Mouse (Mus musculus): ENCODE measurements at regions not wholly inside any gene's neighbourhood (a gene's known extent, or its start where the extent isn't known, plus 50 kb on each side); places are given as distances from the start of the nearest gene placed in this dataset.

DNA sequence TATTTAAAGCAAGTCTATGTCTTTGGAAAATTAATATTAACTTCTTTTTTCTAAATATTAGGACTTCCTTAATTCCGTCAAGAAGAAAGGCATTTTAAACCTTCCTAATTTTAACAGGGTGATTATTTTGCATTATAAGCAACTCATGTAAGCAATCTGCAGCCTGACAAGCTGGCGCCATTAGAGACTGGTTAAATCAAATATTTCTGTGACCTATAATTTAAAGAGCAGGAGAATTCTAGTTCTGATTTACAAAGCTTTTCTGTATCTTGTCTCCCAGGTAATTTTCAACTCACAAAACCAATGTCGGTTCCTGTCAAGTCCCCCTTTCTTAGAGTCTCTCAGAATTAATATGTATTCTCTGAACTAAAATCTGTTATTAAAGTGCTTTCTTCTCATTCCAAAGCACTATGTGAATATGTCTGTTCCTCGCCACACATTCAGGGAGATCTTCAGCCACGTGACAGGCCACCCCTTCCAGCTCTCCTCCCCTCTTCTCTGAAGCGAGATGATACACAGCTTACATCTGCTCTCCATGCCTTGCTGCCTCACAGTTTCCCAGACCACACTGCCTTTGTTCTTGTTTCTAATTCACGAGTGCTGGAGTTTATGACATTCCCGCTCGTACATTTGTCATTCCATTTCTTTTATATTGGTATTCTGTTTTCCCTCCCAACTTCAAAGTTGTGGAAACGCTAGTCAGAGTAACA lies 244.0 kb upstream of the Zic1 start:
- Histone ChIP-seq H3K4me1 (no peaks in the 10 kb centered on the region), H3K9ac (no peak overlapping the region), H3K36me3 (no peaks in the 10 kb centered on the region), H3K4me3 (no peak overlapping the region), H3K4me2 (peak overlapping the region; percentile 9; the same call in 1 of the 2 replicates), H3K27ac (no peak overlapping the region), H3K9me3 (no peaks in the 10 kb centered on the region), H3K27me3 (no peaks in the 10 kb centered on the region)
- ATAC-seq (ENCODE audit: insufficient number of reproducible peaks, insufficient read depth, low FRiP score, low TSS enrichment, low read depth), result no peak
- 42% methylated on average over 10 of the region's 10 CpGs for WGBS

DNA sequence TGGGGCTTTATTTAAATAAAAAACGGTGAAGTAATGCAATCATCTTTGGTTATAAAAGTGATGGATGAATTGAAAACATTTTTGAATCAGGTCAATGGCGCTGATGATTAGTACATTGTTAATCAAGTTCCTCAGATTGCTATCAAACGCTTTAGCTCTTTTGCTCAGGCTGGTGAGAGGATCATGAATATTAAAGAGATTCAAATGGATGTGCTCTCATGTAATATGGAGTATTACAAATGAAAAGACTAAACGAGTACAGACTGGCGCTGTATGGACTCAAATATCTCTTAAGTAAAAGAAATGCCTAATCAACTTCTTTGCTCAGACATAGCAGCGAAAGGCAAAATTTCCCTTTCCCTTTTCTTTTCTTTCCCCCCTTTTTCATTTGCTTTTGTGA lies 236.1 kb upstream of the Zic1 start:
- WGBS, result 80% methylated on average over 6 of the region's 6 CpGs
- no peak overlapping the region for H3K9ac ChIP-seq
- no peaks in the 10 kb centered on the region for H3K27me3 ChIP-seq
- H3K4me2 ChIP-seq, result no peak overlapping the region
- no peak overlapping the region for H3K4me3 ChIP-seq
- no peaks in the 10 kb centered on the region for H3K9me3 ChIP-seq
- H3K36me3 ChIP-seq, result no peaks in the 10 kb centered on the region
- no peaks in the 10 kb centered on the region for H3K4me1 ChIP-seq
- no peak for ATAC-seq (ENCODE audit: insufficient number of reproducible peaks, insufficient read depth, low FRiP score, low TSS enrichment, low read depth)
- H3K27ac ChIP-seq, result no peak overlapping the region

DNA sequence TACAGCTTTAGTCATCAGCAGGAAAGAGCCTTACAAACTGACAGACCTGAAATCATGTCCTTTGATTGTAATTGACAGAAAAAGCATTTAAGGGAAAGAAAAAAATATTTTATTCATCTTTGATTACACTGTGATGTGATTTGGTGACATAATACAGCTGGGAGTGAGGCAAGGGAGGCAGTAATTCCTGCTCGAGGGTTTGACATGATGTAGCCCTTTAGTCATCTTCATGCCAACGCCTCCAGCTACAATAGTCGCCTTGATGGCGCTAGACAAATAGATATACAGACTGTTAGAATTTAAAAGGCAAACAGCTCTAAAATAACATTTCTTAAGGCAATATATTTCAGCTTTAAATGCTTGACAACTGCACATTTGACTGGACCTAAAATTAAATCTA lies 226.3 kb upstream of the Zic1 start:
- Histone ChIP-seq H3K4me3 (no peak overlapping the region), H3K9me3 (no peaks in the 10 kb centered on the region)
- no peak for ATAC-seq (ENCODE audit: insufficient number of reproducible peaks, insufficient read depth, low FRiP score, low TSS enrichment, low read depth)

DNA sequence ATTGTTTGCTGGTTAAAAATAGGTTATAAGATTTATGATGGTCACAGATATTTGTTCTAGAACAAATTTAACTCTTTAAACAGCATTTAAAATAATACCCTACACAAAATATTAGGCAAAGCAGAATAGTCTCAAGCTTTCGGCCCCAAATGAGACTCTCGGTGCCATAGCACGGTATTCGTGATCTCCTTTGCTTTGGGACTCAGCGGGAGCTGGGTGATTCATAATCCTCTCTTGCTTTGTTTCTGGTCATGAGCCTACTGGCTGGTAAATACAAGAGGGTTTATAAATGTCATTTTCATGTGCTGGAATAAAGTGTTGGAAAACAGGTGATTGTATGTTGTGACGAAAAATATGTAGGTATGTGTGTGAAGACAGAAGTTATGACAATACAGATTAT lies 223.1 kb upstream of the Zic1 start:
- no peak for ATAC-seq (ENCODE audit: insufficient number of reproducible peaks, insufficient read depth, low FRiP score, low TSS enrichment, low read depth)
- 86% methylated on average over 6 of the region's 6 CpGs for WGBS
- H3K27me3 ChIP-seq, result no peaks in the 10 kb centered on the region
- no peaks in the 10 kb centered on the region for H3K36me3 ChIP-seq
- H3K9ac ChIP-seq, result no peak overlapping the region
- no peaks in the 10 kb centered on the region for H3K9me3 ChIP-seq
- no peak overlapping the region for H3K4me2 ChIP-seq
- H3K4me1 ChIP-seq, result no peaks in the 10 kb centered on the region
- no peak overlapping the region for H3K4me3 ChIP-seq
- H3K27ac ChIP-seq, result no peak overlapping the region

More for the DNA sequence above, 226.3 kb upstream of the Zic1 start:
- H3K27ac ChIP-seq, result no peak overlapping the region
- no peaks in the 10 kb centered on the region for H3K36me3 ChIP-seq
- no peak overlapping the region for H3K4me2 ChIP-seq
- no peak overlapping the region for H3K9ac ChIP-seq
- H3K4me1 ChIP-seq, result no peaks in the 10 kb centered on the region
- WGBS, result 59% methylated on average over 4 of the region's 4 CpGs
- H3K27me3 ChIP-seq, result no peaks in the 10 kb centered on the region

DNA sequence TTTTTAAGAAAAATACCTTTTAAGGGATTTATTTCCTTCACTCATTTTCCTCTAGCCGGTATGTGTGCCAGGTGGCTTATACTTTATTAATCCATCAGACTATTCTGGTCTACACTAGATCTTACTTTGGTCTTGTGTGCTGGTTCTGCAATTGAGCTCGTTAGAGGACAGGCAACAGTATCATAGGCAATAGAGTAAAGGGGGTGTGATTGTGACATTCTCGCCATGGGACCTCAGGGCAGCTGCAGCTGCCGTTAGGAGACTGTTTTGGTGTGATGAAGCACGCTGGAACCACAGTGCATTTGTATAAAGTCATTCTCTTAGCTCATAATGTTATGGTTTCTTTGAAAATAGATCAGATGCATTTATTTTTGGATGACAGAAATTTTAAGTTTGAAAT lies 222.3 kb upstream of the Zic1 start:
- 65% methylated on average over 5 of the region's 5 CpGs for WGBS
- H3K4me1 ChIP-seq, result no peaks in the 10 kb centered on the region
- no peak overlapping the region for H3K4me2 ChIP-seq
- H3K27ac ChIP-seq, result no peak overlapping the region
- H3K9ac ChIP-seq, result no peak overlapping the region
- H3K36me3 ChIP-seq, result no peaks in the 10 kb centered on the region
- ATAC-seq (ENCODE audit: insufficient number of reproducible peaks, insufficient read depth, low FRiP score, low TSS enrichment, low read depth), result no peak
- no peaks in the 10 kb centered on the region for H3K27me3 ChIP-seq
- H3K9me3 ChIP-seq, result no peaks in the 10 kb centered on the region
- H3K4me3 ChIP-seq, result no peak overlapping the region

DNA sequence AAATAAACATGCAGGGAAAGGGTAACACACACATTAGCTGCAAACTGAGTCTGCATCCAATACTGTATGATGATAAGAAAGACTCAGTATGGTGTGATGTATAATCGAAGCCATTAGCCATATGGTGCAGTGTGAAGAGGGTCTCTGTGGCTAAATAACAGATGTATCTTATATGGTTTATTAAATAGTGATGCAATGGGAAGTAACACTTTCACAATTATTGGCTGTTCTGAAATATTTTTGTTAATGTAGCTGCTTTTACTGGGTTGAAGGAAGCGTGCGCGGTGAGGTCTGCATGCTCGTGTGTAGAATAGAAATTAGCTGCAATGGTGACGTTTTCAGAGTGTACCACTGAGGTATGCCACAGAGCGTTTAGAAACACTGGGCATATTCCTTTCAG lies 221.7 kb upstream of the Zic1 start:
- Histone ChIP-seq H3K27me3 (no peaks in the 10 kb centered on the region), H3K4me3 (no peak overlapping the region), H3K36me3 (no peaks in the 10 kb centered on the region), H3K9ac (no peak overlapping the region), H3K4me1 (no peaks in the 10 kb centered on the region), H3K27ac (no peak overlapping the region), H3K9me3 (no peaks in the 10 kb centered on the region), H3K4me2 (no peak overlapping the region)
- 83% methylated on average over 7 of the region's 7 CpGs for WGBS
- no peak for ATAC-seq (ENCODE audit: insufficient number of reproducible peaks, insufficient read depth, low FRiP score, low TSS enrichment, low read depth)

DNA sequence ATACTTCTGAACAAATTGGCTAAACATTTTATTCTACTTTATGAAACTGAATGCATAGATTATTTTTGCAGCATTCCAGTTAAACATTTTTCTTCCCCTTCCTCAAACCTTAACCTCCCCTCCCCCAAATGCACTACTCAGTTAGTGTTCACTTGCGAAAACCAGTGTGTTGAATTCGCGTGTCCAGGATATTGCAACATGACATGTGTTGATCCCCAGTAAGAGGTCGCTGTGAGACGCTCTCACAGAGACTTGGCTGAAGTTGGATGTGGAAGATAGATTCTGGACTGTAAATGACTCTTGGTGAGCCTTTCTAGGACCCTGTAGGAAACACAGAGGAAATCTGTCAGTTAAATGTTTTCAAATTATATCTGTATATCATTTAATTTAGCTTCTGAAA lies 221.0 kb upstream of the Zic1 start:
- Histone ChIP-seq H3K4me2 (no peak overlapping the region), H3K27ac (no peak overlapping the region), H3K36me3 (no peaks in the 10 kb centered on the region), H3K9ac (no peak overlapping the region), H3K4me3 (no peak overlapping the region), H3K4me1 (no peaks in the 10 kb centered on the region), H3K9me3 (no peaks in the 10 kb centered on the region), H3K27me3 (no peaks in the 10 kb centered on the region)
- WGBS, result 80% methylated on average over 5 of the region's 5 CpGs
- no peak for ATAC-seq (ENCODE audit: insufficient number of reproducible peaks, insufficient read depth, low FRiP score, low TSS enrichment, low read depth)

DNA sequence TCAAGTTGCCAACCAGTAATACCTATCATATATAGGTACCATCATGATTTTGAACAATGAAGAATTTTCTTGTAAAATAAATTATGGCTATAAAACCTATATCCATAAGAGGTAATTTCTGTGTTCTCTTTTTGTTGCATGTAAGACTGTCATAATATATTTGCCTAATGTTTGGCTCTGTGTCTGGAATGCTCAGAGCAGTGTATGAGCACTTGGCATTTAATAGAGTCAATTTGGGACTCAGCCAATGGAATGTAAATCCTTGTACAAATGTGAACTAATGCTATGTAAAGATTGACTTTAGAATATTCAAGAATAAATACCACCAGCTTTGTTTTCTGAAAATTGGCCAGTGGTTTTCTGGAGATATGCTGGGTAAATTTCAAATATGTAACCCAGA lies 208.5 kb upstream of the Zic1 start:
- no peak overlapping the region for H3K9ac ChIP-seq
- no peaks in the 10 kb centered on the region for H3K36me3 ChIP-seq
- H3K4me3 ChIP-seq, result no peak overlapping the region
- H3K9me3 ChIP-seq, result no peaks in the 10 kb centered on the region
- ATAC-seq (ENCODE audit: insufficient number of reproducible peaks, insufficient read depth, low FRiP score, low TSS enrichment, low read depth), result no peak
- no peak overlapping the region for H3K4me2 ChIP-seq
- H3K27ac ChIP-seq, result no peak overlapping the region
- H3K4me1 ChIP-seq, result no peaks in the 10 kb centered on the region
- H3K27me3 ChIP-seq, result no peaks in the 10 kb centered on the region

DNA sequence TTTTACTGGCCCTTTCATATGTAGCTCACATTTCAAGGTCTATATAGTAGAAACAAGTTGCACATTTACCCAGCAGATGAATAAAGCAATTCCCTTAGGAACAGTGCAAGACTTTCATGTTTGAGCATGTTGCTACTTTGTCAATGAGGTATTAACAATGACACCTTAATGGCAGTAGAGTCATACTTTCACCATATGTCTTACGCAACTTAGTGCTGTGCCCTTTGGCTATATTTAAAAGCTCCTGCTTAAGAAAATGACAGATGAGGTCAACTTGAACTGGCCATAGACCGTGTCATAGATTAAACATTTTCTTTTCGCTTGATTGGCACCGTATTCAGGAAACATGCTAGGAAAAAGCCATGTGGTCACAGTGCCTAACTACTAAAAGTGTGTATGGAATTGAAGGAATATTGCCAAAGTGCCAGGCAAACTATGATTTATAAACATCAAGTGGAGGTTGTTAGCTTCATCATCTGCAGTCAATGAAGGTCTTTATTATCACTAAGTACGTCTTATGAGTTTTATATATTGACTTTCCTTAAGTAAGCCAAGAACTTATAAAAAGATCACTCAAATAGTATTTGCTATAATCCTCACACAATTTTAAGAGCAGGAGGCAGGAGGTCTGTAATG lies 200.5 kb upstream of the Zic1 start:
- 59% methylated on average over 5 of the region's 5 CpGs for WGBS
- H3K27me3 ChIP-seq, result no peaks in the 10 kb centered on the region
- no peak overlapping the region for H3K4me2 ChIP-seq
- H3K27ac ChIP-seq, result no peak overlapping the region
- no peak for ATAC-seq (ENCODE audit: insufficient number of reproducible peaks, insufficient read depth, low FRiP score, low TSS enrichment, low read depth)
- no peak overlapping the region for H3K9ac ChIP-seq
- H3K9me3 ChIP-seq, result no peaks in the 10 kb centered on the region
- no peak overlapping the region for H3K4me3 ChIP-seq
- no peaks in the 10 kb centered on the region for H3K4me1 ChIP-seq
- H3K36me3 ChIP-seq, result no peaks in the 10 kb centered on the region

DNA sequence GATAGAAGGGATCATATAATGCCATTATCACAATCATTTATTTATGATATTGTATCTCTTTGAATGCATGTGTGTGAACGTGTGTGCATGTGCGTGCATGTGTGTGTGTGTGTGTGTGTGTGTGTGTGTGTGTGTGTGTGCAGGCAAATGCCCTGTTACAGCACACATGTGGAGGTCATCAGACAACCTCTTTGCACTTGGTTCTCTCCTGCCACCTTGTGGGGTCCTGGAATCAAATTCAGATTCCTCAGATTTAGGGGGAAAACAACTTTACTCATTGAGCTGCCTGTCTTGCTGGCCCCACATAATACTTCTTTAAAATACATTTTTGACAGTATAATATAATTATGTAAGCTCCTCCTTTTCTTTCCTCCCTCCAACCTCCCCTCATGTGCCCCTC lies 195.7 kb upstream of the Zic1 start:
- Histone ChIP-seq H3K4me3 (no peak overlapping the region), H3K36me3 (no peaks in the 10 kb centered on the region), H3K4me1 (no peaks in the 10 kb centered on the region), H3K27me3 (no peaks in the 10 kb centered on the region), H3K4me2 (no peak overlapping the region), H3K9ac (no peak overlapping the region), H3K27ac (no peak overlapping the region), H3K9me3 (no peaks in the 10 kb centered on the region)
- 68% methylated on average over 2 of the region's 2 CpGs for WGBS
- ATAC-seq (ENCODE audit: insufficient number of reproducible peaks, insufficient read depth, low FRiP score, low TSS enrichment, low read depth), result no peak

DNA sequence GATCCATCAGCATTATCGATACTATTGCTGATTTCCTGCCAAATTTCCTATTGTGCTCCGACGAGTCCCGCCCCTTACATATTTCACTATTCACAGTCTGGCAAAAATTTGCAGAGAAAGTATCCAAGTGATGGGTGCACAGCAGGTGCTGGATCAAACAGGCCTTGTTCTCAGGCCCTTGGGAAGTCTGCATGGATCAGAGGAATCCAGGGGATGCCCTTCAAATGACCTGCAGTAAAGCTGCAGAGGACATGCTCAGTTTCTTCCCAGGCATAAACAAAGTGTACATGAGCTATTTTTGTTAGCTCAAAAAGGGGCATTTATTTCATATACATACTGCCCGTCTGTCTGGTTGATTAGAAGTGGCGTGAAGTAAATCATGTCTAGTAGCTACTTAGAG lies 194.2 kb upstream of the Zic1 start:
- H3K27ac ChIP-seq, result no peak overlapping the region
- no peak for ATAC-seq (ENCODE audit: insufficient number of reproducible peaks, insufficient read depth, low FRiP score, low TSS enrichment, low read depth)
- no peak overlapping the region for H3K9ac ChIP-seq
- no peaks in the 10 kb centered on the region for H3K27me3 ChIP-seq
- H3K9me3 ChIP-seq, result no peaks in the 10 kb centered on the region
- 85% methylated on average over 6 of the region's 6 CpGs for WGBS
- no peaks in the 10 kb centered on the region for H3K36me3 ChIP-seq
- H3K4me1 ChIP-seq, result no peaks in the 10 kb centered on the region
- no peak overlapping the region for H3K4me3 ChIP-seq
- no peak overlapping the region for H3K4me2 ChIP-seq

DNA sequence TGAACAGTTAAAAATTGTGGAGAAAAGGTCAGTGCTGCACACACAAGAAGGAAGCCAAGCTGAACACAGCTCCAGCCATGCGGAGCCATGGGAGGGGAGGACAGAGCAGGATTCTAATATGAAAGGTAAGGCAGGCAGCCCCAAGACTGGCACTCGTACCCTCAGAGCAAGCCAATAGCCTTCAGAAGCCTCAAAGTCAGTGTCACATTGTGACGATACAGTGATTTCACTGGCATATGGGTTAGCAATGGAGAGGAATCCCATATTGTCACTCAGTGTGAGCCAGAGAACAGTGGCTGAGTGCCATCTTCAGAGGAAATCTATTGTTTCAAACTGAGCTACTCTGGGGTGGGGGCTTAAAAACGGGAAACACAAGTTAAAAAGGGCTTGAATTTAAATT lies 181.4 kb upstream of the Zic1 start:
- Histone ChIP-seq H3K4me3 (no peak overlapping the region), H3K36me3 (no peaks in the 10 kb centered on the region), H3K4me1 (no peaks in the 10 kb centered on the region), H3K9me3 (no peaks in the 10 kb centered on the region), H3K4me2 (no peak overlapping the region), H3K27ac (no peak overlapping the region), H3K9ac (no peak overlapping the region), H3K27me3 (no peaks in the 10 kb centered on the region)
- ATAC-seq (ENCODE audit: insufficient number of reproducible peaks, insufficient read depth, low FRiP score, low TSS enrichment, low read depth), result no peak
- 77% methylated on average over 4 of the region's 4 CpGs for WGBS
